Mouse (Mus musculus) layer of hippocampus, postnatal 10 days (tissue): ENCODE data around the gene Slc4a3. TPM values are rescaled to one million over a fixed set of nuclear protein-coding genes. Genes with fewer than 3 reads are reported as not detected.

ENCODE experiments used
- DNase-seq, 2 experiments: peaks; one replicate each; pipeline ENCODE4 v3.0.0; 2021; ENCODE audit warnings: low spot score in 2 of 2
- long read RNA-seq: library from polyadenylated mRNA; stranded (forward); transcript quantifications from one replicate; pipeline ENCODE4 v2.0.0, GENCODE M21; 2023
- total RNA-seq, 2 experiments: library from RNA; stranded (reverse); gene quantifications; 2 replicates each; pipeline ENCODE4 v1.2.3; 2021

The Slc4a3 gene
- total RNA-seq: 100 to 1,000 TPM; 148 to 159 TPM
- long read RNA-seq, full-length matches to known transcripts: 5 of 168 reads
- long read RNA-seq, partial matches to known transcripts: 124 of 168 reads
- long read RNA-seq, other reads (novel, unspliced or antisense): 39 of 168 reads

GRCm38 (mm10) chr1:75545965-75546956 is at the start of gene Slc4a3:
Slc4a3 (plus strand) TSS chr1:75546266.
- DNase-seq: peak; percentile 72 to 74

GRCm38 (mm10) chr1:75498897-75499296 is 47.2 kb upstream of the Slc4a3 start:
- no peak for DNase-seq

DNA sequence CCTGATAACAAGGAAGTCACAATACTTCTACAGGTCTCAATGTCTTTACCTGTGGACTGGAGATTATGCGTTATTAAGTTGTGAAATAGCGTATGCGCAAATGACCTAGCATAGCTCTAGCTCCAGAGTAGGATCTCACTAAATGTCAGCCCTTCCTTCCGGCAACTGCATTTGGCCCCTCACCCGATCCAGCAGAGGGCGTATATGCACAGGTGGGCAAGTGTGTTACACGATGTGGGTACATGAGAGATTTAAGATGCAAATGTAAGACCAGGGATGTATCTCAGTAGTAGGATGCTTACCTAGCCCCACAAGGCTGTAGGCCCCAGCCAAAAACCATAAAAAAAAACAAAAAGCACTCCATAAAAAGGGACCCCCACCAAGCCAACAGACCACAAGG is 46.6 kb upstream of the Slc4a3 start:
- no peak for DNase-seq

DNA sequence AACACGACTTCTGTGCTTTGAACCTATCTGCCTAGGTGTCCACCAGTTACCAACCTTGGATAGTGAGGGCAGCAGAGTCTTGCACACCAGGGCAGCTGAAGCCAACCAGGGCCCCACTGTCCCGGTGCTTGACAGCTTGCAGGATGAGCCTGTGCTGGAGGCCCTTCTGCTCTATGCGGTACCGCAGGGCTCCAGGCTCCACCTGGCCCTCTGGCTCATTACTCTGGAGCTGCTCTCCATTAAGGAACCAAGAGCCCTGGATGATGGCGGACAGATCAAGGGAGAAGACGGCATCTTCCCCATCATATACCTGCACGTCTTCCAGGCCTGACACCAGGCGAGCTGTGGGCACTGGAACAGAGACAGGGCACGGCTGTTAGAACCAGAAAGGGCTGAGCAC is 44.2 kb upstream of the Slc4a3 start:
- no peak for DNase-seq

DNA sequence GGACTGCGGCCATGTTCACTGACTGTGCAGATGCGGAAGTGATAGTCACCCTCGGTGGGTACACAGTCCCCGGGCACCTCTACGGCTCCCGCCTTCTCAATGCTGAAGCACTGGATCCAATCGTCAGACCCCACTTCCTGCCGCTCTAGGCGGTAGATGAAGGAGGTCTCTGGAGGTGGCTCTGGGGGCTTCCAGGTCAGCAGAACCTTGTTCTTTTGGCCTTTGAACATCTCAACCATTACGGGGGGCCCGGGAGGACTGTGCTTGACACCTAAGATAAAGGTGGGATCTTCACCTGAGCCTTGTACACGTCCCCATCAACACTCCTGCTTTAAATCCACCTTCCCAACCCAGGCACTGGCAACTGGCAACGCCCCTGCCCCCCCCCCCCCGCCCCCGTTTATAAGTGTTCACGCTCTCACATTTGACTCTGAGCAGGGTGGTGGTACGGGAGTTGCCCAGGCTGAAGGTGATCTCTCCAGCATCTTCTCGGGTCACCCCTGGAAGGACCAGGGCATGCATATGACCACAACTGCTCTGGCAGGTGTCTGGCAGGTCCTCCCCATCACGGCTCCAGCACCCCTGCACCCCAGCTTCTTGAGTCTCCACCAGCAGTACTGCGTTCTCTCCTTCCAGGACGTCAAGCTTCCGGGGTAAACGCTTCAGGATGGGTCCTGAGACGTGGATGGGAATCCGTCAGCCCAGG is 43.0 kb upstream of the Slc4a3 start:
- DNase-seq: no peak

GRCm38 (mm10) chr1:75503651-75503980 is 42.5 kb upstream of the Slc4a3 start:
- no peak for DNase-seq

DNA sequence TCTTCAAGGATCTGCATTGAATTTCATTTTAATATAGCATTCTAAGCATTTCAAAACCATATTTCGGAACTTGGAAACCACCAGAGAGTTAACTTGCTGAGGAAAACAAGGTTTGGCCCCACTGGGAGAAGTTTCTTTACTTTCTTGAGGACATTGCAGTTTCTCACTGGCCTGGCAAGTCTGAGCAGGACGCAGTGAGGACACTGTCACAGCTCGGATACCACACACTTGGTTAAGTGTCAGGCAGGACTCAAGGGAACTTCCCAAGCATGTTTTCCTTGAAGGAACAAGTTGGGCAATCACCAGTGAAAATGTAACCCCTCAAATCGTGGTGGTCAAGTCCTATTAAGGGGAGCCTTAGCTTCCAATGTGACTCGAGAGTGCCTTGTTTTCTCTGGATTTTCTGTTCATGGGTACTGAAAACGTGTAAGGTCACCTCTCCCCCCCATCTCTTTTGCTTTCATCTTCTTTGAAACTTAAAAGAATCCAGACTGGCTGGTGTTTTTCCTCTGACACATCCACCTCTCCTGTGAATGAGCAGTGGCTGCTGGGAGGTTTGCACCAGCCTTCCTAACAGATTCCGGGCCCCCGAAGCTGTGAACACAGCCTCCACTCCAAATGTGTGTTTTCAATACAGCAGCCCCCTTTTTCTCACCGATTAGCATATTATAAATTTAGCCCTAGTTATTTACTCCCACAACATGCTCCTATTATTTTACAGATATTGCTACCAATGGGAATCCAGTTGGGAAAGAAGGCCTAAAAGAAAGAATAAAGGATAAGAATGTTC is 41.6 kb upstream of the Slc4a3 start:
- DNase-seq: peak in 1 of 2 experiments; percentile 54

DNA sequence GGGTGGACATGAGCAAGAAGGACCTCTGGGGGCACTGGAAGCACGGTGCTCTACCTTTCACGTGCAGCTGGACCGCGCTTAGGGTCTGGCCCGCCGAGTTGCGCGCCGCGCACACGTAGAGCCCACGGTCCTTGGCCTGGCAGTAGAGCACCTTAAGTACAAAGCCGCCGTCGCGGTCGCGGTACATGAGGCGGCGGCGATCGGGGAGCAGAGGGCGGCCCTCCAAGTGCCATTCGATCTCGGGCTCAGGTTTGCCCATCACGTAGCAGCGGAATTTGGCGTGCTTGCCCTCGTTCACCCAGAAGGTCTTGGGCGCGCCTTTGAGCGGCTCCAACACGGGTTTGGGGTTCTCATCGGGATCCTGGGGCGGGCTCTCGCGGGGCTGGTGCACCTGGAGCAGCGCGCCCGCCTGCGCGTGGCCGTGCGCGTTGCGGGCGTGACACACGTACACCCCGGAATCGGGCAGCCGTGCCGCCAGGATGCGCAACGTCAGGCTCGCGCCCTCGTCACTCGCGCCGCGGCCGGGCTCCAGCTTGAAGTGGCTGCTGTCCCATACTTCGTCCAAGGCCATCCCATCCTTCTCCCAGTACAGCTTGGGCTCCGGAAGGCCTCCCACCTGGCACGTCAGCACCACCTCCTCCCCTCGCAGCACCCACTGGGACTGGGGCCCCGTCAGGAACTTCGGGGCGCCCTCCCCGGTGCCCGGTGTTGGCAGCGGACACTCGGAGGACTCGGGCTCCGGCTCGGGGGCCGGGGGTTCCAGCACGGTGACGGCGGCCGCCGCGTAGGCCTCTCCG is 40.7 kb upstream of the Slc4a3 start:
- peak; percentile 73 to 79 for DNase-seq

GRCm38 (mm10) chr1:75505956-75506831 is 39.9 kb upstream of the Slc4a3 start, which contains the start of gene Obsl1:
Obsl1 (minus strand) TSS chr1:75506452.
- DNase-seq: peak; percentile 63 to 70

GRCm38 (mm10) chr1:75507006-75507405 is 39.1 kb upstream of the Slc4a3 start, which contains the start of gene Inha:
Inha (plus strand) TSS chr1:75507077.
- no peak for DNase-seq

DNA sequence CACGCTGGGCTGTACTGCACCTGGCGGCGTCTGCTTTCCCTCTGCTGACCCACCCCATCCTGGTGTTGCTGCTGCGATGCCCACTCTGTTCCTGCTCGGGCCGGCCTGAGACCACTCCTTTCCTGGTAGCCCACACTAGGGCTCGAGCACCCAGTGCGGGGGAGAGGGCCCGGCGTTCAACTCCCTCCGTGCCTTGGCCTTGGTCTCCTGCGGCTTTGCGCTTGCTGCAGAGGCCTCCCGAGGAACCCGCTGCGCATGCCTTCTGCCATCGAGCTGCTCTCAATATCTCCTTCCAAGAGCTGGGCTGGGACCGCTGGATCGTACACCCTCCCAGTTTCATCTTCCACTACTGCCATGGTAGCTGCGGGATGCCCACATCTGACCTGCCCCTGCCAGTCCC is 36.5 kb upstream of the Slc4a3 start:
- no peak for DNase-seq

DNA sequence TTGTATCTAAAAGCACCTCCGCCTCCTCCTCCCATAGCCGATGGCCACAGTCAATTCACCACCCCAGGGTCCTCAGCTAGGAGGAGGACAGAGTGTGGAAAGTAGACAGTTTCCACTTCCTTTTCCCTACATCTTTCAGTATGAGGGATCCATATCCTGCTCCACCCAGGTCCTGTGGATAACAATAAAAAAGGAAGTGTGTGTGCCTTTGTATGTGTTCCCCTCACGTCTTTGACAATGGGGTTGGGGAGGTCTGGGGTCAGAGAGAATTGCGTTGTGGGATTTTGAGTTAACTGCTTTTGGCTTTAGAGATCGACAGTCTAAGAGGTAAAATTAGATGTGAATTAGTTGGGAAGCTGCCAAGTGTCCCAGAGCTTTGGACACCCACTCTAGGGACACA is 35.9 kb upstream of the Slc4a3 start:
- DNase-seq: no peak

DNA sequence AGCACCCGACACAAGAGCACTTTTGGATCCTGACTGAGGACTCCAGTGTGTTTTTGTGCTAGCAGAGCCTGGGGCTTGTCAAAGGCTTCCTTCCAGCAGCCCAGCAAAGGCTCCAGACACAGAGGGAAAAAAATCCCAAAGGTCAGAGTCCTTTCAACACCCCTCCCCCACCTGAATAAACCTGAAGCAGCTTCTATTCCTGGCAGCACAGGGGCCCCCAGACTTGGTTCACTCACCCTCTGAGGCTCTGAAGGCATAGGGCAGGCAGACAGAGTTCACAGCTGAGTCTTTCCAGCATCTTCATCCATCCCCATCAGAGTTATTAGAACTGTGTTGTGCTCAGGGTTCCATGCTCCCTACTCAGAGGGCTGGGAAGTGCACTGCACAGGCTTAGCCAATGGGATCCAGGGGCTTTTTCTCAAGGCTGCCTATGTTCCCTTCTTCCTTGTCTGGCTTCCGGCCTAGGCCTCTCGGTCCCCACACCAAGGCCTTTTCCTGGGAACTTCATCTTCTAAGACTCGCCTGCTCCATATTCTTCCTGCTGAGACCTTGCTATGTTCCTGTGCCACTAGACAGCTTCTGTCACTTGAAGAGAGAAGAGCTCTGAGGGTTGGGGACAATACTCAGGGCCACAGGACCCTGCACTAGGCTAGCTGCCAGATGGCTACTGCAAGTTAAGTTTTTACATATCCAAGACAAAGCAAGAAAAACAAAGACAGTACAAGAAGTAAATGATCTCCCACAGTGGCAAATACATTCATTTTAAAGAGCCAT is 34.4 kb upstream of the Slc4a3 start:
- DNase-seq: no peak

- DNase-seq: no peak
Measured at GRCm38 (mm10) chr1:75512550-75512949, 33.5 kb upstream of the Slc4a3 start.

GRCm38 (mm10) chr1:75516703-75517380 is 29.2 kb upstream of the Slc4a3 start:
- no peak for DNase-seq

DNA sequence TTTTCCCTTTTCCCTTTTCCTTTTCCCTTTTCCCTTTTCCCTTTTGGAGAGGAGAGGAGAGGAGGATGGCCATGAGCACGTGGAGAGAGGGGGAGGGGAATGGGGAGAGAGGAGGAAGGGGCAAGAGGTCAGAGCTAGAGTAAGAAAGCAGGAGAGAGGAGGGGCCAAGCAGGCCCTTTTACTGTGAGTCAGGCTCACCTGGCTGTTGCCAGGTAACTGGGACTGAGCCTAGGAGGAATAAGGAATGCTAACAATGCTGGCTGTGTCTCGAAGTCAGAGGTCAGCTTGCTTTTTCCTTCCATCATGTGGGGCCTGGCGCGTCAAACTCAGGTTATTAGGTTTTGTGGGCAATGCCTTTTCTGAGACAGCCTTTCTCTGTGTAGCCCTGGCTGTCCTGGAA is 28.1 kb upstream of the Slc4a3 start:
- no peak for DNase-seq

DNA sequence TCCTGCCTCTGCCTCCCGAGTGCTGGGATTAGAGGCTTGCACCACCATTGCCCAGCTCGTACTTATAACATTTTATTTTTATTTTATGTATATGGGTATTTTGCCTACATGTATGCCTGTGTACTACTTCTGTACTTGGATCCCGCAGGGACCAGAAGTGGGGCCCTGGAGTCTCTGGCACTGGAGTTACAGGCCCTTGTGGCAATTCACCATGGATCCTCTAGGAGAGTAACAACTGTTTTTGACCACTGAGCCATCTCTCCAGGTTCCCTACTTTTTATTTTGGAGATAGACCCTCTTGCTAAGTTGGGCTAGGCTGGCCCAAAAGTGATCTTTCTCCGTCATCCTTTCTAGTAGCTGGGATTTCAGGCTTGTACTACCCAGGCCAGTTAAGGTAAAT is 27.6 kb upstream of the Slc4a3 start:
- no peak for DNase-seq

- no peak for DNase-seq
Measured at GRCm38 (mm10) chr1:75519576-75519975, 26.5 kb upstream of the Slc4a3 start.
